ENCODE assay signal across 17 mouse cellular contexts in genomic region chr9:115008194-115008593, GRCm38 (mm10). TPM values are rescaled to one million over a fixed set of nuclear protein-coding genes. Genes with fewer than 3 reads are reported as not detected.
A peak's percentile ranks its signal among the peaks of the same experiment; 100 is the strongest.
DNase-seq lines count a peak whose midpoint lies in the region; ATAC-seq and TF ChIP-seq lines count a peak whose summit lies in the region.
"Had no signal": no experiment of that assay in that cellular context is flagged by ENCODE, and none has a peak within 500 bp of the region (broad histone marks: within the 10 kb centered on the region; RNA-seq: fewer than 3 reads in every experiment).

No protein-coding gene starts in this region.

- no peak for TF ChIP-seq CTCF in lung, embryonic 14.5 days (IDR thresholded peaks at IDR 0.05; ENCODE audit: low read depth)
- no peak for TF ChIP-seq CTCF in lung, adult 2 months (IDR thresholded peaks at IDR 0.05; ENCODE audit: insufficient read depth, low read length)
- no peak for TF ChIP-seq CTCF in left cerebral cortex, adult 2 months (IDR thresholded peaks at IDR 0.05)

- no peak overlapping the region for H3K4me2 ChIP-seq in heart, embryonic 14.5 days (ENCODE audit: low read length)
- H3K4me2 ChIP-seq in lung, embryonic 14.5 days = no peak overlapping the region
- no peak overlapping the region for H3K4me2 ChIP-seq in limb, embryonic 13.5 days (replicated peaks)
- H3K4me2 ChIP-seq: forebrain, embryonic 13.5 days; hindbrain, embryonic 14.5 days; midbrain, embryonic 12.5 days had no signal

- H3K9me3 ChIP-seq in heart, embryonic 14.5 days (ENCODE audit: control insufficient read depth, low read length) = peaks cover 9% of the 10 kb centered on the region
- H3K9me3 ChIP-seq in lung, embryonic 14.5 days (ENCODE audit: low read depth, low read length) = peaks cover 6% of the 10 kb centered on the region; the same call in 1 of the 2 replicates
- H3K9me3 ChIP-seq in limb, embryonic 13.5 days = peaks cover 14% of the 10 kb centered on the region; the same call in 1 of the 2 replicates

- no peak for TF ChIP-seq POLR2A in lung, adult 2 months (IDR thresholded peaks at IDR 0.05; ENCODE audit: borderline replicate concordance, extremely low read depth, low read depth, low read length)

- ATAC-seq in heart, embryonic 14.5 days (ENCODE audit: insufficient number of reproducible peaks, insufficient read depth, low FRiP score, low read depth) = no peak
- ATAC-seq in lung, embryonic 14.5 days (ENCODE audit: insufficient read depth) = no peak; the same call in 1 of the 2 replicates
- no peak for ATAC-seq in limb, embryonic 13.5 days (ENCODE audit: low FRiP score, low read depth)
- ATAC-seq: forebrain, embryonic 13.5 days; intestine, postnatal 0 days; liver, postnatal 0 days had no signal

- 61% methylated on average over 7 of the region's 7 CpGs for WGBS in heart, embryonic 14.5 days
- 72% methylated on average over 7 of the region's 7 CpGs for WGBS in lung, embryonic 14.5 days
- WGBS in lung, adult 2 months = 78% methylated on average over 7 of the region's 7 CpGs
- WGBS in limb, embryonic 13.5 days = 84% methylated on average over 7 of the region's 7 CpGs

- DNase-seq in heart, postnatal 36 days = no peak
- no peak for DNase-seq in lung, embryonic 14.5 days
- no peak for DNase-seq in lung, adult 2 months
- DNase-seq in left cerebral cortex, adult 2 months (ENCODE audit: extremely low spot score in 1 of 2, low spot score in 2 of 2) = peak; percentile 37 to 38
- DNase-seq in thymus, postnatal 36 days = no peak
- DNase-seq: cerebellum, postnatal 10 days; liver; liver, postnatal 0 days; spleen, adult 18-20 months; thymus, postnatal 14 days had no signal

- H3K36me3 ChIP-seq in heart, embryonic 14.5 days (ENCODE audit: control insufficient read depth, insufficient read depth, low read length) = no peaks in the 10 kb centered on the region
- no peaks in the 10 kb centered on the region for H3K36me3 ChIP-seq in lung, embryonic 14.5 days (ENCODE audit: insufficient read depth)
- H3K36me3 ChIP-seq in limb, embryonic 13.5 days = no peaks in the 10 kb centered on the region
- H3K36me3 ChIP-seq: midbrain, embryonic 12.5 days had no signal

- H3K4me1 ChIP-seq in heart, embryonic 14.5 days (ENCODE audit: control insufficient read depth in 2 of 2, insufficient read depth in 2 of 2, low read length in 2 of 2) = peaks cover 5 to 11% of the 10 kb centered on the region in 2 experiments; a peak in 2 of 4 replicates
- H3K4me1 ChIP-seq in lung, embryonic 14.5 days (ENCODE audit: insufficient read depth) = peaks cover 2% of the 10 kb centered on the region; the same call in 1 of the 2 replicates
- H3K4me1 ChIP-seq in lung, adult 2 months (ENCODE audit: control insufficient read depth, insufficient read depth, low read length) = no peaks in the 10 kb centered on the region
- H3K4me1 ChIP-seq in limb, embryonic 13.5 days = peaks cover 46% of the 10 kb centered on the region
- H3K4me1 ChIP-seq: forebrain, embryonic 13.5 days; midbrain, embryonic 12.5 days had no signal

- H3K4me3 ChIP-seq in heart, embryonic 14.5 days (ENCODE audit: control insufficient read depth in 1 of 2, insufficient read depth in 1 of 2, low read depth in 1 of 2, low read length in 2 of 2) = no peak overlapping the region
- no peak overlapping the region for H3K4me3 ChIP-seq in lung, embryonic 14.5 days (ENCODE audit: low read depth, low read length)
- H3K4me3 ChIP-seq in lung, adult 2 months (replicated peaks; ENCODE audit: extremely low read depth, low read depth, low read length) = no peak overlapping the region
- H3K4me3 ChIP-seq in left cerebral cortex, adult 2 months = no peak overlapping the region
- H3K4me3 ChIP-seq in limb, embryonic 13.5 days = no peak overlapping the region
- H3K4me3 ChIP-seq: forebrain, embryonic 13.5 days; midbrain, embryonic 12.5 days had no signal

- H3K27me3 ChIP-seq in heart, embryonic 14.5 days (ENCODE audit: control insufficient read depth, insufficient read depth, low read length) = no peaks in the 10 kb centered on the region
- no peaks in the 10 kb centered on the region for H3K27me3 ChIP-seq in lung, embryonic 14.5 days (ENCODE audit: insufficient read depth, low read length)
- H3K27me3 ChIP-seq in limb, embryonic 13.5 days = no peaks in the 10 kb centered on the region
- H3K27me3 ChIP-seq: forebrain, embryonic 13.5 days; midbrain, embryonic 12.5 days had no signal

- peak overlapping the region; percentile 1 to 35 for H3K27ac ChIP-seq in heart, embryonic 14.5 days (replicated peaks in 1 of 2; ENCODE audit: control insufficient read depth in 1 of 2, insufficient read depth in 1 of 2, low read depth in 2 of 2, low read length in 2 of 2)
- peak overlapping the region; percentile 59; the same call in 1 of the 2 replicates for H3K27ac ChIP-seq in lung, embryonic 14.5 days (ENCODE audit: low read depth)
- H3K27ac ChIP-seq in left cerebral cortex, adult 2 months = no peak overlapping the region
- peak overlapping the region; percentile 16; the same call in 1 of the 2 replicates for H3K27ac ChIP-seq in limb, embryonic 13.5 days
- H3K27ac ChIP-seq: forebrain, embryonic 13.5 days; hindbrain, embryonic 14.5 days; macrophage; midbrain, embryonic 12.5 days had no signal

- intact Hi-C loops in heart, postnatal 36 days (cut with DNase I) = no loop called here
- intact Hi-C loops in left cerebral cortex, adult 2 months (cut with DNase I) = loop anchor here (1.0 kb wide), 1 partner anchor 30 kb away; the partner anchor contains the start of gene Osbpl10

- no peak overlapping the region for H3K9ac ChIP-seq in heart, embryonic 14.5 days (ENCODE audit: low read length)
- H3K9ac ChIP-seq in lung, embryonic 14.5 days = no peak overlapping the region
- no peak overlapping the region for H3K9ac ChIP-seq in limb, embryonic 13.5 days
- H3K9ac ChIP-seq: forebrain, embryonic 13.5 days; hindbrain, embryonic 14.5 days; liver, postnatal 0 days; midbrain, embryonic 12.5 days had no signal

RNA-seq across cellular contexts. Expression of gene Rps27rt, which starts 25.7 kb away (rescaled TPM):
- 308 and 312 TPM in 2 replicates for polyA plus RNA-seq in heart, embryonic 14.5 days (2014; fragmentation: Nextera tagmentation; extraction: Ambion mirVana)
- total RNA-seq in heart, postnatal 36 days (2021) = 10 to 100 TPM; 19.7 to 23.9 TPM
- 484 and 540 TPM in 2 replicates for polyA plus RNA-seq in lung, embryonic 14.5 days (2014; fragmentation: Nextera tagmentation; extraction: Ambion mirVana)
- polyA plus RNA-seq in lung, adult 2 months (2012; rRNA removed) = 24.1 and 30.5 TPM in 2 replicates
- 10 to 100 TPM; 14.7 to 28.5 TPM for total RNA-seq in left cerebral cortex, adult 2 months (2021)
- 368 and 463 TPM in 2 replicates for polyA plus RNA-seq in limb, embryonic 13.5 days (2015; fragmentation: Nextera tagmentation; extraction: Ambion mirVana)

RNA-seq across cellular contexts. Expression of gene Osbpl10, which starts 29.8 kb away (rescaled TPM):
- polyA plus RNA-seq in heart, embryonic 14.5 days (2014; fragmentation: Nextera tagmentation; extraction: Ambion mirVana) = 0.96 and 2.2 TPM in 2 replicates
- total RNA-seq in heart, postnatal 36 days (2021) = 1 to 10 TPM; 2.2 to 2.7 TPM
- 2.4 and 2.5 TPM in 2 replicates for polyA plus RNA-seq in lung, embryonic 14.5 days (2014; fragmentation: Nextera tagmentation; extraction: Ambion mirVana)
- 6.4 and 7.1 TPM in 2 replicates for polyA plus RNA-seq in lung, adult 2 months (2012; rRNA removed)
- 10 to 100 TPM; 48.5 to 56.3 TPM for total RNA-seq in left cerebral cortex, adult 2 months (2021)
- polyA plus RNA-seq in limb, embryonic 13.5 days (2015; fragmentation: Nextera tagmentation; extraction: Ambion mirVana) = 2.8 and 3.9 TPM in 2 replicates
- polyA plus RNA-seq: macrophage had no signal

Comparison
In these comparisons a context has a peak if more than half of its experiments do, and no peak if none do; other contexts are left out.
1. DNase-seq: peak in left cerebral cortex, adult 2 months (2 of 2); none in heart, postnatal 36 days (0 of 2), lung, embryonic 14.5 days (single experiment), lung, adult 2 months (single experiment) and thymus, postnatal 36 days (0 of 2).